Mouse (Mus musculus): ENCODE results near the gene Gm364. TPM values are rescaled to one million over a fixed set of nuclear protein-coding genes. Genes with fewer than 3 reads are reported as not detected.

The Gm364 gene
- polyA plus RNA-seq, 1 experiment, result 19.8 TPM

GRCm38 (mm10) chrX:57378579-57378978 lies 30.4 kb upstream of the Gm364 start:
- no peak overlapping the region for H3K4me3 ChIP-seq (ENCODE audit: control insufficient read depth, low read depth, low read length)
- H3K27ac ChIP-seq (ENCODE audit: control insufficient read depth, insufficient read depth, low read depth, low read length), result no peak overlapping the region
- no peaks in the 10 kb centered on the region for H3K36me3 ChIP-seq (ENCODE audit: control insufficient read depth, insufficient read depth, low read length)
- no peaks in the 10 kb centered on the region for H3K27me3 ChIP-seq (ENCODE audit: control insufficient read depth, insufficient read depth, low read length)
- TF ChIP-seq CTCF (IDR thresholded peaks at IDR 0.05; ENCODE audit: control insufficient read depth, insufficient read depth, insufficient replicate concordance, low read depth, low read length), result no peak
- TF ChIP-seq POLR2A (IDR thresholded peaks at IDR 0.05; ENCODE audit: control insufficient read depth, low read depth, low read length), result no peak
- H3K4me1 ChIP-seq (ENCODE audit: control insufficient read depth, insufficient read depth, low read length), result no peaks in the 10 kb centered on the region

GRCm38 (mm10) chrX:57380915-57381314 lies 28.0 kb upstream of the Gm364 start:
- H3K36me3 ChIP-seq (ENCODE audit: control insufficient read depth, insufficient read depth, low read length), result no peaks in the 10 kb centered on the region
- H3K4me3 ChIP-seq (ENCODE audit: control insufficient read depth, low read depth, low read length), result no peak overlapping the region
- no peak overlapping the region for H3K27ac ChIP-seq (ENCODE audit: control insufficient read depth, insufficient read depth, low read depth, low read length)
- no peaks in the 10 kb centered on the region for H3K27me3 ChIP-seq (ENCODE audit: control insufficient read depth, insufficient read depth, low read length)
- TF ChIP-seq CTCF (IDR thresholded peaks at IDR 0.05; ENCODE audit: control insufficient read depth, insufficient read depth, insufficient replicate concordance, low read depth, low read length), result no peak
- no peak for TF ChIP-seq POLR2A (IDR thresholded peaks at IDR 0.05; ENCODE audit: control insufficient read depth, low read depth, low read length)
- H3K4me1 ChIP-seq (ENCODE audit: control insufficient read depth, insufficient read depth, low read length), result no peaks in the 10 kb centered on the region

GRCm38 (mm10) chrX:57392367-57393246 lies 16.3 kb upstream of the Gm364 start, which contains the start of gene Rbmx:
Gene Rbmx, minus strand, starts transcription at chrX:57393036.
- peak; percentile 74; the same call in 1 of the 2 replicates for TF ChIP-seq POLR2A (IDR thresholded peaks at IDR 0.05; ENCODE audit: control insufficient read depth, low read depth, low read length)
- no peak for TF ChIP-seq CTCF (IDR thresholded peaks at IDR 0.05; ENCODE audit: control insufficient read depth, insufficient read depth, insufficient replicate concordance, low read depth, low read length)
- peak within 1 kb of the TSS; percentile 93 for H3K4me3 ChIP-seq (ENCODE audit: control insufficient read depth, low read depth, low read length)
- H3K4me1 ChIP-seq (ENCODE audit: control insufficient read depth, insufficient read depth, low read length), result no peaks in the 10 kb centered on the region; the same call in 1 of the 2 replicates

GRCm38 (mm10) chrX:57393412-57393811 lies 15.5 kb upstream of the Gm364 start:
- peak overlapping the region; percentile 87 for H3K27ac ChIP-seq (ENCODE audit: control insufficient read depth, insufficient read depth, low read depth, low read length)

More at GRCm38 (mm10) chrX:57392367-57393246, 16.3 kb upstream of the Gm364 start, which contains the start of gene Rbmx:
- Histone ChIP-seq H3K27ac (ENCODE audit: control insufficient read depth, insufficient read depth, low read depth, low read length) (peak within 1 kb of the TSS; percentile 96), H3K27me3 (ENCODE audit: control insufficient read depth, insufficient read depth, low read length) (no peaks in the 10 kb centered on the region), H3K36me3 (ENCODE audit: control insufficient read depth, insufficient read depth, low read length) (no peaks in the 10 kb centered on the region)

GRCm38 (mm10) chrX:57401388-57401787 lies 7.6 kb upstream of the Gm364 start:
- H3K4me3 ChIP-seq (ENCODE audit: control insufficient read depth, low read depth, low read length), result no peak overlapping the region
- H3K36me3 ChIP-seq (ENCODE audit: control insufficient read depth, insufficient read depth, low read length), result no peaks in the 10 kb centered on the region
- H3K27ac ChIP-seq (ENCODE audit: control insufficient read depth, insufficient read depth, low read depth, low read length), result no peak overlapping the region
- no peaks in the 10 kb centered on the region for H3K27me3 ChIP-seq (ENCODE audit: control insufficient read depth, insufficient read depth, low read length)
- TF ChIP-seq POLR2A (IDR thresholded peaks at IDR 0.05; ENCODE audit: control insufficient read depth, low read depth, low read length) (no peak), CTCF (IDR thresholded peaks at IDR 0.05; ENCODE audit: control insufficient read depth, insufficient read depth, insufficient replicate concordance, low read depth, low read length) (no peak)
- H3K4me1 ChIP-seq (ENCODE audit: control insufficient read depth, insufficient read depth, low read length), result no peaks in the 10 kb centered on the region

More at GRCm38 (mm10) chrX:57393412-57393811, 15.5 kb upstream of the Gm364 start:
- H3K27me3 ChIP-seq (ENCODE audit: control insufficient read depth, insufficient read depth, low read length), result no peaks in the 10 kb centered on the region
- H3K36me3 ChIP-seq (ENCODE audit: control insufficient read depth, insufficient read depth, low read length), result no peaks in the 10 kb centered on the region
- H3K4me1 ChIP-seq (ENCODE audit: control insufficient read depth, insufficient read depth, low read length), result no peaks in the 10 kb centered on the region; the same call in 1 of the 2 replicates
- TF ChIP-seq POLR2A (IDR thresholded peaks at IDR 0.05; ENCODE audit: control insufficient read depth, low read depth, low read length) (no peak), CTCF (IDR thresholded peaks at IDR 0.05; ENCODE audit: control insufficient read depth, insufficient read depth, insufficient replicate concordance, low read depth, low read length) (no peak)
- no peak overlapping the region; the same call in 1 of the 2 replicates for H3K4me3 ChIP-seq (ENCODE audit: control insufficient read depth, low read depth, low read length)

- no peak for TF ChIP-seq POLR2A (IDR thresholded peaks at IDR 0.05; ENCODE audit: control insufficient read depth, low read depth, low read length)
- TF ChIP-seq CTCF (IDR thresholded peaks at IDR 0.05; ENCODE audit: control insufficient read depth, insufficient read depth, insufficient replicate concordance, low read depth, low read length), result no peak
- H3K4me1 ChIP-seq (ENCODE audit: control insufficient read depth, insufficient read depth, low read length), result no peaks in the 10 kb centered on the region
- H3K36me3 ChIP-seq (ENCODE audit: control insufficient read depth, insufficient read depth, low read length), result no peaks in the 10 kb centered on the region
- H3K4me3 ChIP-seq (ENCODE audit: control insufficient read depth, low read depth, low read length), result no peak overlapping the region; the same call in 1 of the 2 replicates
- no peak overlapping the region for H3K27ac ChIP-seq (ENCODE audit: control insufficient read depth, insufficient read depth, low read depth, low read length)
- no peaks in the 10 kb centered on the region for H3K27me3 ChIP-seq (ENCODE audit: control insufficient read depth, insufficient read depth, low read length)
Measured at GRCm38 (mm10) chrX:57403651-57404050, 5.3 kb upstream of the Gm364 start.

- no peak overlapping the region for H3K4me3 ChIP-seq (ENCODE audit: control insufficient read depth, low read depth, low read length)
- no peak overlapping the region for H3K27ac ChIP-seq (ENCODE audit: control insufficient read depth, insufficient read depth, low read depth, low read length)
- H3K4me1 ChIP-seq (ENCODE audit: control insufficient read depth, insufficient read depth, low read length), result no peaks in the 10 kb centered on the region
- H3K36me3 ChIP-seq (ENCODE audit: control insufficient read depth, insufficient read depth, low read length), result no peaks in the 10 kb centered on the region
- TF ChIP-seq POLR2A (IDR thresholded peaks at IDR 0.05; ENCODE audit: control insufficient read depth, low read depth, low read length), result no peak
- TF ChIP-seq CTCF (IDR thresholded peaks at IDR 0.05; ENCODE audit: control insufficient read depth, insufficient read depth, insufficient replicate concordance, low read depth, low read length), result no peak
- H3K27me3 ChIP-seq (ENCODE audit: control insufficient read depth, insufficient read depth, low read length), result no peaks in the 10 kb centered on the region
Measured at GRCm38 (mm10) chrX:57431610-57432009, 22.7 kb downstream of the Gm364 start.
